17 mouse cellular contexts compared by ENCODE assay signal in the genomic region with DNA sequence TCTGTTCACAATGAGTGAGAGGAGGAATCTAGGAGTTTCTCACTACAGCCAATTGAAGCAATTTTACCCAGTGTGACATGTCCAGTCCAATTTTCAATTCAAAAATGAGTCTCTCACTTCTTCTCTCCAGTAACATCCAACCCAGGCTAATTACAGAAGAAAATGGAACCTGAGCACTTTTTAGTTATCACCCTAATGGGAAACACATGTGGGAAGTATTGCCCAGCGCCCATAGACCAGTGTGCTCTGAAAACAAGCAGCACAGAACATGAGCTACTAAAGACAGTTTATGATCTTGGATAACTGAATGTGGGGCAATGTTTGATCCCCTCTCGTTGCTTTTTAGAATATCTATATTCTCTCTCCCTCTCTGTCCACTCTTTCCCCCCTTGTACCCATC.
DNase-seq lines count a peak whose midpoint lies in the region.
"Had no signal": no experiment of that assay in that cellular context is flagged by ENCODE, and none has a peak within 500 bp of the region (broad histone marks: within the 10 kb centered on the region; RNA-seq: fewer than 3 reads in every experiment).

No protein-coding gene starts in this region.

- DNase-seq in embryo, embryonic 10 days (ENCODE audit: low spot score), result peak; percentile 52
- DNase-seq in embryo, embryonic 9.5 days (ENCODE audit: extremely low spot score), result peak; percentile 6
- DNase-seq in forelimb bud, embryonic 11.5 days (ENCODE audit: low read depth, low spot score), result peak; percentile 36
- no peak for DNase-seq in frontal cortex, postnatal 10 days (ENCODE audit: low spot score in 2 of 2)
- DNase-seq in gastrocnemius, postnatal 4 days (ENCODE audit: low spot score in 2 of 2), result no peak
- DNase-seq in cerebellum, postnatal 36 days, result no peak
- DNase-seq: adrenal gland, postnatal 10 days; adrenal gland, postnatal 36 days; cerebellum, adult 2 months; cerebellum, adult 9-11 months; cerebellum, postnatal 25 days; gastrocnemius, adult 2 months; gastrocnemius, postnatal 14 days; heart, postnatal 10 days; heart, postnatal 36 days; kidney, adult 11 months; kidney, adult 8-10 months had no signal

Comparison
In these comparisons a context has a peak if more than half of its experiments do, and no peak if none do; other contexts are left out.
1. DNase-seq: peak in embryo, embryonic 10 days (single experiment), embryo, embryonic 9.5 days (single experiment) and forelimb bud, embryonic 11.5 days (single experiment); none in frontal cortex, postnatal 10 days (0 of 2), gastrocnemius, postnatal 4 days (0 of 2) and cerebellum, postnatal 36 days (0 of 2).